Mouse (Mus musculus) liver, adult 2 months (tissue): ENCODE measurements around the gene Zfp213. TPM values are rescaled to one million over a fixed set of nuclear protein-coding genes. Genes with fewer than 3 reads are reported as not detected.
"Not testable (repeated sequence)": the region's sequence is repeated elsewhere in the genome, so short reads cannot be mapped to it uniquely, and the experiment has no call there.

ENCODE experiments used
- DNase-seq: peaks from one replicate; pipeline ENCODE4 v3.0.0-alpha.2; 2011; ENCODE audit warnings: low read depth, low spot score; ENCODE audit errors: extremely low read depth
- H3K27ac ChIP-seq: fragments of 200-500 bp; replicated peaks from 2 replicates; pipeline ENCODE4 v1.5.1; 2012; ENCODE audit warnings: low read depth, mild to moderate bottlenecking, control low read depth, inconsistent platforms, low read length; ENCODE audit not compliant: insufficient read depth
- H3K27me3 ChIP-seq: fragments of 200-500 bp; 2 replicates; pipeline ENCODE4 v1.6.1; 2012; ENCODE audit warnings: mild to moderate bottlenecking, moderate library complexity, low read length, inconsistent platforms; ENCODE audit not compliant: control insufficient read depth, insufficient read depth
- H3K36me3 ChIP-seq: fragments of 200-500 bp; 2 replicates; pipeline ENCODE4 v1.6.1; 2012; ENCODE audit warnings: low read length, inconsistent platforms; ENCODE audit not compliant: control insufficient read depth, insufficient read depth
- H3K4me1 ChIP-seq: fragments of 200-500 bp; 2 replicates; pipeline ENCODE4 v1.6.1; 2011; ENCODE audit warnings: low read length; ENCODE audit not compliant: control insufficient read depth, insufficient read depth
- H3K4me3 ChIP-seq: fragments of 200-500 bp; 2 replicates; pipeline ENCODE4 v1.5.1; 2011; ENCODE audit warnings: low read depth, mild to moderate bottlenecking, control low read depth, low read length, moderate library complexity; ENCODE audit not compliant: insufficient read depth
- H3K79me2 ChIP-seq: fragments of 200-500 bp; 2 replicates; pipeline ENCODE4 v1.6.1; 2012; ENCODE audit warnings: inconsistent platforms, mild to moderate bottlenecking, low read length, moderate library complexity; ENCODE audit not compliant: control insufficient read depth, insufficient read depth
- H3K9ac ChIP-seq: fragments of 200-500 bp; 2 replicates; pipeline ENCODE4 v1.6.1; 2012; ENCODE audit warnings: low read depth, mild to moderate bottlenecking, control low read depth, inconsistent platforms, low read length
- CTCF ChIP-seq: fragments of 200-500 bp; IDR thresholded peaks from 2 replicates; pipeline ENCODE4 v1.5.1; 2011; ENCODE audit warnings: low read depth, low read length, control low read depth
- POLR2A ChIP-seq: fragments of 200-500 bp; IDR thresholded peaks from 2 replicates; pipeline ENCODE4 v1.6.1; 2011; ENCODE audit warnings: low read length, control low read depth; ENCODE audit not compliant: insufficient read depth; ENCODE audit errors: extremely low read depth
- WGBS: fragments of 180-500 bp; shearing (Covaris S2); methylation state at CpG from one replicate; pipeline ENCODE4 v1.1.7; 2018; 5-methylcytosine and 5-hydroxymethylcytosine counted together
- polyA plus RNA-seq: library from polyadenylated mRNA; depleted of rRNA; stranded (reverse); fragments of >200 nt; gene quantifications from 2 replicates; pipeline ENCODE4 v1.2.3, GENCODE M21; 2012
- total RNA-seq: library from RNA; depleted of rRNA; stranded (reverse); fragments of >200 nt; gene quantifications from 2 replicates; pipeline ENCODE4 v1.2.3, GENCODE M21; 2014

Zfp213 gene
- total and polyA plus RNA-seq, 2 experiments: 4.8 to 10.7 TPM

GRCm38 (mm10) chr17:23540106-23540505, 23.9 kb downstream of the Zfp213 start:
- Histone ChIP-seq H3K36me3 (no peaks in the 10 kb centered on the region), H3K4me3 (no peak overlapping the region), H3K27me3 (peaks cover 6% of the 10 kb centered on the region; the same call in 1 of the 2 replicates), H3K27ac (no peak overlapping the region), H3K4me1 (no peaks in the 10 kb centered on the region; the same call in 1 of the 2 replicates), H3K9ac (no peak overlapping the region), H3K79me2 (no peaks in the 10 kb centered on the region)
- TF ChIP-seq CTCF: no peak
- TF ChIP-seq POLR2A: no peak
- WGBS: 65% methylated on average over 3 of the region's 3 CpGs
- DNase-seq: no peak

GRCm38 (mm10) chr17:23539608-23540007, 24.4 kb downstream of the Zfp213 start:
- Histone ChIP-seq H3K4me1 (no peaks in the 10 kb centered on the region; the same call in 1 of the 2 replicates), H3K27ac (no peak overlapping the region), H3K36me3 (no peaks in the 10 kb centered on the region), H3K9ac (no peak overlapping the region), H3K79me2 (no peaks in the 10 kb centered on the region), H3K4me3 (no peak overlapping the region), H3K27me3 (peaks cover 6% of the 10 kb centered on the region; the same call in 1 of the 2 replicates)
- no peak for DNase-seq
- WGBS: 97% methylated on average over 5 of the region's 5 CpGs
- TF ChIP-seq CTCF (no peak), POLR2A (no peak)

GRCm38 (mm10) chr17:23538299-23539015, 25.6 kb downstream of the Zfp213 start:
- Histone ChIP-seq H3K79me2 (no peaks in the 10 kb centered on the region), H3K4me3 (no peak overlapping the region), H3K27me3 (peaks cover 6% of the 10 kb centered on the region; the same call in 1 of the 2 replicates), H3K9ac (no peak overlapping the region), H3K4me1 (no peaks in the 10 kb centered on the region; the same call in 1 of the 2 replicates), H3K27ac (no peak overlapping the region), H3K36me3 (no peaks in the 10 kb centered on the region)
- TF ChIP-seq CTCF (no peak), POLR2A (no peak)
- 16% methylated on average over 21 of the region's 21 CpGs for WGBS
- no peak for DNase-seq

GRCm38 (mm10) chr17:23537554-23538255, 26.3 kb downstream of the Zfp213 start:
- no peak for DNase-seq
- Histone ChIP-seq H3K79me2 (no peaks in the 10 kb centered on the region), H3K27me3 (peaks cover 6% of the 10 kb centered on the region; the same call in 1 of the 2 replicates), H3K9ac (no peak overlapping the region), H3K36me3 (no peaks in the 10 kb centered on the region), H3K27ac (no peak overlapping the region), H3K4me1 (no peaks in the 10 kb centered on the region; the same call in 1 of the 2 replicates), H3K4me3 (no peak overlapping the region)
- WGBS: 10% methylated on average over 27 of the region's 27 CpGs
- TF ChIP-seq POLR2A: no peak
- no peak for TF ChIP-seq CTCF

GRCm38 (mm10) chr17:23535046-23535788, 28.8 kb downstream of the Zfp213 start:
- H3K79me2 ChIP-seq, H3K27ac ChIP-seq, H3K36me3 ChIP-seq, H3K4me3 ChIP-seq, H3K4me1 ChIP-seq, H3K9ac ChIP-seq, H3K27me3 ChIP-seq: not testable (repeated sequence)
- 1% methylated on average over 18 of the region's 29 CpGs for WGBS
- peak; percentile 58 for DNase-seq

- H3K36me3 ChIP-seq, H3K79me2 ChIP-seq, H3K4me3 ChIP-seq, H3K27ac ChIP-seq, H3K27me3 ChIP-seq, H3K4me1 ChIP-seq, H3K9ac ChIP-seq: not testable (repeated sequence)
- DNase-seq: peak; percentile 32
- WGBS: 8% methylated on average over 11 of the region's 23 CpGs
These were observed 30.2 kb downstream of the Zfp213 start for GRCm38 (mm10) chr17:23533591-23534490.

GRCm38 (mm10) chr17:23531408-23531807, 32.6 kb downstream of the Zfp213 start:
- not testable (repeated sequence) for H3K4me3 ChIP-seq, H3K4me1 ChIP-seq, H3K9ac ChIP-seq, H3K27ac ChIP-seq, H3K79me2 ChIP-seq, H3K27me3 ChIP-seq, DNase-seq, H3K36me3 ChIP-seq
- WGBS: 30% methylated on average over 1 of the region's 1 CpGs
